ENCODE assay signal across 27 mouse cellular contexts in genomic region chr12:35712671-35713070, GRCm38 (mm10).
DNase-seq lines count a peak whose midpoint lies in the region; ATAC-seq and TF ChIP-seq lines count a peak whose summit lies in the region.
"Had no signal": no experiment of that assay in that cellular context is flagged by ENCODE, and none has a peak within 500 bp of the region (broad histone marks: within the 10 kb centered on the region; RNA-seq: fewer than 3 reads in every experiment).

No protein-coding gene starts in this region.

- no peaks in the 10 kb centered on the region for H3K4me1 ChIP-seq in lung, postnatal 0 days (ENCODE audit: insufficient read depth, low read depth, low read length)
- H3K4me1 ChIP-seq in heart, embryonic 10.5 days: no peaks in the 10 kb centered on the region
- H3K4me1 ChIP-seq: embryonic facial prominence, embryonic 15.5 days; forebrain, embryonic 10.5 days; heart, embryonic 15.5 days; hindbrain, embryonic 15.5 days; kidney, embryonic 15.5 days; limb, embryonic 13.5 days; liver, embryonic 12.5 days; megakaryocyte, embryonic 14.5 days; midbrain, embryonic 13.5 days had no signal

- no peaks in the 10 kb centered on the region for H3K36me3 ChIP-seq in lung, postnatal 0 days (ENCODE audit: insufficient read depth, low read length)
- no peaks in the 10 kb centered on the region for H3K36me3 ChIP-seq in splenic B cell, adult 2 months (ENCODE audit: control insufficient read depth, insufficient read depth, low read length, poor library complexity, severe bottlenecking)
- H3K36me3 ChIP-seq in heart, embryonic 10.5 days: no peaks in the 10 kb centered on the region
- H3K36me3 ChIP-seq: embryonic facial prominence, embryonic 15.5 days; forebrain, embryonic 10.5 days; heart, embryonic 15.5 days; hindbrain, embryonic 15.5 days; kidney, embryonic 15.5 days; limb, embryonic 13.5 days; liver, embryonic 12.5 days; midbrain, embryonic 13.5 days had no signal

- no peak overlapping the region for H3K4me2 ChIP-seq in lung, postnatal 0 days (replicated peaks; ENCODE audit: low read depth, low read length)
- H3K4me2 ChIP-seq: embryonic facial prominence, embryonic 15.5 days; heart, embryonic 15.5 days; hindbrain, embryonic 15.5 days; kidney, embryonic 15.5 days; limb, embryonic 13.5 days; liver, embryonic 12.5 days; midbrain, embryonic 13.5 days had no signal

- peak; percentile 76 for TF ChIP-seq EP300 in lung, postnatal 0 days (IDR thresholded peaks at IDR 0.05)

- no peak overlapping the region for H3K9ac ChIP-seq in lung, postnatal 0 days (replicated peaks; ENCODE audit: low read depth)
- H3K9ac ChIP-seq: embryonic facial prominence, embryonic 15.5 days; heart, embryonic 15.5 days; hindbrain, embryonic 15.5 days; kidney, embryonic 15.5 days; limb, embryonic 13.5 days; liver, embryonic 12.5 days; midbrain, embryonic 13.5 days had no signal

- H3K27ac ChIP-seq in lung, postnatal 0 days (ENCODE audit: low read length): peak overlapping the region; percentile 38
- no peak overlapping the region for H3K27ac ChIP-seq in heart, embryonic 10.5 days
- H3K27ac ChIP-seq: embryonic facial prominence, embryonic 15.5 days; forebrain, embryonic 10.5 days; heart, adult 2 months; heart, embryonic 15.5 days; hindbrain, embryonic 15.5 days; kidney, embryonic 15.5 days; limb, embryonic 13.5 days; liver, embryonic 12.5 days; midbrain, embryonic 13.5 days had no signal

- DNase-seq in lung, postnatal 0 days (ENCODE audit: low spot score): peak; percentile 54
- no peak for DNase-seq in lung, postnatal 4 days
- DNase-seq in CD4-positive, CD25-positive, alpha-beta regulatory T cell, adult 2 months (ENCODE audit: low read depth, low spot score): peak; percentile 35
- peak; percentile 77 for DNase-seq in splenic B cell, adult 2 months (ENCODE audit: low read depth, low spot score)
- no peak for DNase-seq in retina, postnatal 1 day
- DNase-seq in heart, embryonic 10.5 days (ENCODE audit: low spot score): no peak
- DNase-seq in gastrocnemius, adult 18-20 months (ENCODE audit: low spot score): no peak
- DNase-seq: cerebellum, adult 11 months; cerebellum, adult 9-11 months; gastrocnemius, postnatal 14 days; heart, adult 2 months; kidney, adult 11 months; kidney, postnatal 36 days; right cerebral cortex, postnatal 25 days; thymus, adult 18-20 months; thymus, postnatal 4 days had no signal

- H3K4me3 ChIP-seq in lung, postnatal 0 days (ENCODE audit: low read depth, low read length): no peak overlapping the region
- H3K4me3 ChIP-seq in heart, embryonic 10.5 days: no peak overlapping the region
- H3K4me3 ChIP-seq: embryonic facial prominence, embryonic 15.5 days; forebrain, embryonic 10.5 days; heart, adult 2 months; heart, embryonic 15.5 days; hindbrain, embryonic 15.5 days; kidney, embryonic 15.5 days; limb, embryonic 13.5 days; liver, embryonic 12.5 days; megakaryocyte, embryonic 14.5 days; midbrain, embryonic 13.5 days had no signal

- no peak for TF ChIP-seq CTCF in lung, postnatal 0 days (IDR thresholded peaks at IDR 0.05)

- 61% methylated on average over 4 of the region's 4 CpGs for WGBS in lung, postnatal 0 days
- WGBS in heart, embryonic 10.5 days: 80% methylated on average over 4 of the region's 4 CpGs

- ATAC-seq in lung, postnatal 0 days: peak; percentile 91
- ATAC-seq in activated CD4-positive, CD25-positive, alpha-beta regulatory T cell, adult 4 months: peak; percentile 58
- ATAC-seq: forebrain, embryonic 16.5 days; liver, embryonic 12.5 days; midbrain, embryonic 13.5 days had no signal

- H3K27me3 ChIP-seq in lung, postnatal 0 days (replicated peaks; ENCODE audit: insufficient read depth, low read length): no peaks in the 10 kb centered on the region
- no peaks in the 10 kb centered on the region for H3K27me3 ChIP-seq in splenic B cell, adult 2 months (ENCODE audit: control insufficient read depth, insufficient read depth, low read length, poor library complexity, severe bottlenecking)
- no peaks in the 10 kb centered on the region for H3K27me3 ChIP-seq in heart, embryonic 10.5 days (ENCODE audit: insufficient read depth, poor library complexity, severe bottlenecking)
- H3K27me3 ChIP-seq: embryonic facial prominence, embryonic 15.5 days; heart, embryonic 15.5 days; hindbrain, embryonic 15.5 days; kidney, embryonic 15.5 days; limb, embryonic 13.5 days; liver, embryonic 12.5 days; megakaryocyte, embryonic 14.5 days; midbrain, embryonic 13.5 days had no signal

- H3K9me3 ChIP-seq in lung, postnatal 0 days (ENCODE audit: low read length): no peaks in the 10 kb centered on the region
- H3K9me3 ChIP-seq in heart, embryonic 10.5 days: no peaks in the 10 kb centered on the region
- H3K9me3 ChIP-seq: embryonic facial prominence, embryonic 15.5 days; forebrain, embryonic 10.5 days; heart, embryonic 15.5 days; hindbrain, embryonic 15.5 days; kidney, embryonic 15.5 days; limb, embryonic 13.5 days; liver, embryonic 12.5 days; midbrain, embryonic 13.5 days had no signal

Comparison
In these comparisons a context has a peak if more than half of its experiments do, and no peak if none do; other contexts are left out.
1. DNase-seq: peak in lung, postnatal 0 days (single experiment), CD4-positive, CD25-positive, alpha-beta regulatory T cell, adult 2 months (single experiment) and splenic B cell, adult 2 months (single experiment); none in lung, postnatal 4 days (0 of 2), retina, postnatal 1 day (single experiment), heart, embryonic 10.5 days (single experiment) and gastrocnemius, adult 18-20 months (single experiment).